Mouse (Mus musculus) urinary bladder, adult 18-20 months (tissue): ENCODE measurements around the gene Stxbp6.

ENCODE experiments used
- DNase-seq, 2 experiments: peaks; one replicate each; pipeline ENCODE4 v3.0.0; 2022; ENCODE audit warnings: low spot score in 2 of 2, mixed read lengths in 2 of 2

Gene Stxbp6

GRCm38 (mm10) chr12:44811895-44812294, 262.6 kb downstream of the Stxbp6 start:
- DNase-seq: no peak

DNA sequence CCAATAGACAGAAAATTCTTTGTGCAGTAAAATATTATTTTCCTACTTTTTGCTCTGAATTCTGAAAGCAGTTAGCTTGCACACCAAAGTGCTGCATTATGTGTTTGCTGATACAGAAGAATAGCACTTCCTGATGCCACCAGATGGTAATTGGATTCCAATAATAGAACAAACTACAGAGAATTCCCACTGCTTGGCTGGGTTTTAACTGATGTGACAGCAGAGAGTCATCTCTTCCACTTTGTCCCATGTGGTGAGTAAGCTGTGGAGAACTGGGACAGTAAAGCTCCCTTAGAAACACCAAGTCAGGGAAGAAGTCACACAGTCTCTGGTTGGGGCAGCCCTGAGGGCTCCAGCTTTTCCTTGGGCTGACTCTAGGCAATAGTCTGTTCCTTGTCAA, 270.3 kb downstream of the Stxbp6 start:
- DNase-seq: no peak
